In the genomic region with DNA sequence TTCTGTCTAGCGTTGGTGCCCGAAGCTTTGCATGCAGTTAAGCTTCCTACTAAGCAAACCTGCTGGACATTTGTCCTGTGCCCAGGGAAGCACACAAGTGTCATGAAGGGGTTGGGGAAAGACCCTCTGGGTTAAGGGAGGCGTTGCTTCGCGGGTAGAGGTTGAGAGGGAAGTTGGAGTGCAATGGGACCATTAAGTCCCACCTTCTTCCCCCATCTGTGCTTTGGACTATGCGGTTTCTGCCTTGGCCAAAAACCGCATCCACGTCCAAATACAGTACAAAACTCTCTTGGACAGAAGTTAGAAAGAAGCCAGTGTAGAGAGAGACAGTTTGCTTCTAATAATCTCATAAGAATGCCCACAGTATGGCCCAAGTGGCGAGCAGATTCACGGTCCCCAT, we compare ENCODE assay signal across 10 mouse cellular contexts.
DNase-seq lines count a peak whose midpoint lies in the region; ATAC-seq and TF ChIP-seq lines count a peak whose summit lies in the region.
"Had no signal": no experiment of that assay in that cellular context is flagged by ENCODE, and none has a peak within 500 bp of the region (broad histone marks: within the 10 kb centered on the region; RNA-seq: fewer than 3 reads in every experiment).

No protein-coding gene starts in this region.

- ATAC-seq in lung, embryonic 15.5 days (ENCODE audit: borderline replicate concordance, extremely low read depth, low FRiP score, low TSS enrichment) = no peak
- ATAC-seq in forebrain, postnatal 0 days = no peak
- peak; percentile 10; the same call in 1 of the 2 replicates for ATAC-seq in megakaryocyte, adult 5-6 weeks (ENCODE audit: poor library complexity, severe bottlenecking)
- ATAC-seq: inflammation-experienced regulatory T-cells, adult 6 months; lung, postnatal 0 days had no signal

- H3K4me3 ChIP-seq in lung, embryonic 15.5 days = no peak overlapping the region
- H3K4me3 ChIP-seq in forebrain, postnatal 0 days (ENCODE audit: low read depth, low read length) = peak overlapping the region; percentile 76; the same call in 1 of the 2 replicates
- H3K4me3 ChIP-seq in olfactory bulb, adult 2 months (ENCODE audit: insufficient read depth, low read depth, low read length) = no peak overlapping the region

- peaks cover 34% of the 10 kb centered on the region for H3K4me1 ChIP-seq in lung, embryonic 15.5 days
- H3K4me1 ChIP-seq in forebrain, postnatal 0 days (ENCODE audit: insufficient read depth) = 0 out of 2 replicates have a peak, but pooled peaks cover 3% of the 10 kb centered on the region
- H3K4me1 ChIP-seq in olfactory bulb, adult 2 months (ENCODE audit: control insufficient read depth, insufficient read depth, low read length) = peaks cover 30% of the 10 kb centered on the region

- TF ChIP-seq CTCF in forebrain, postnatal 0 days (IDR thresholded peaks at IDR 0.05; ENCODE audit: low read depth) = no peak
- TF ChIP-seq CTCF in olfactory bulb, adult 2 months (IDR thresholded peaks at IDR 0.05; ENCODE audit: insufficient read depth, low read depth, low read length) = no peak

- peaks cover 92% of the 10 kb centered on the region for H3K27me3 ChIP-seq in lung, embryonic 15.5 days
- peaks cover 38% of the 10 kb centered on the region for H3K27me3 ChIP-seq in forebrain, postnatal 0 days (ENCODE audit: insufficient read depth, low read length)

- no peak for TF ChIP-seq POLR2A in olfactory bulb, adult 2 months (IDR thresholded peaks at IDR 0.05; ENCODE audit: insufficient read depth, low read depth, low read length)

- H3K4me2 ChIP-seq in lung, embryonic 15.5 days = peak overlapping the region; percentile 90; the same call in 1 of the 2 replicates
- H3K4me2 ChIP-seq in forebrain, postnatal 0 days (ENCODE audit: low read depth) = peak overlapping the region; percentile 75

- H3K36me3 ChIP-seq in lung, embryonic 15.5 days = no peaks in the 10 kb centered on the region
- H3K36me3 ChIP-seq in forebrain, postnatal 0 days (ENCODE audit: insufficient read depth) = no peaks in the 10 kb centered on the region

- no peaks in the 10 kb centered on the region for H3K9me3 ChIP-seq in lung, embryonic 15.5 days
- no peaks in the 10 kb centered on the region for H3K9me3 ChIP-seq in forebrain, postnatal 0 days (ENCODE audit: low read length)

- H3K9ac ChIP-seq in lung, embryonic 15.5 days = no peak overlapping the region
- H3K9ac ChIP-seq in forebrain, postnatal 0 days = peak overlapping the region; percentile 69; the same call in 1 of the 2 replicates

- no peak overlapping the region for H3K27ac ChIP-seq in lung, embryonic 15.5 days
- H3K27ac ChIP-seq in forebrain, postnatal 0 days (ENCODE audit: low read depth, low read length) = peak overlapping the region; percentile 75
- peak overlapping the region; percentile 63 for H3K27ac ChIP-seq in olfactory bulb, adult 2 months (ENCODE audit: insufficient read depth, low read depth, low read length)

- no peak for DNase-seq in lung, adult 18-20 months
- no peak for DNase-seq in forebrain, postnatal 0 days
- DNase-seq in c-Kit-positive CD71-positive TER-119-positive erythroid progenitor cells, embryonic 14.5 days (ENCODE audit: low spot score) = no peak
- no peak for DNase-seq in thymus, postnatal 14 days
- DNase-seq: cerebellum, postnatal 25 days had no signal

- WGBS in lung, embryonic 15.5 days = 6% methylated on average over 10 of the region's 10 CpGs
- WGBS in forebrain, postnatal 0 days = 5% methylated on average over 10 of the region's 10 CpGs
- 17% methylated on average over 10 of the region's 10 CpGs for WGBS in olfactory bulb, adult 2 months
